Mouse (Mus musculus) C2C12 (cell line): ENCODE data around the gene Olfr105-ps. TPM values are rescaled to one million over a fixed set of nuclear protein-coding genes. Genes with fewer than 3 reads are reported as not detected.

Experiments used
- H3K27me3 ChIP-seq: one replicate; pipeline ENCODE4 v1.6.1; 2011; ENCODE audit not compliant: control insufficient read depth, insufficient read depth, insufficient read length
- H3K36me3 ChIP-seq: one replicate; pipeline ENCODE4 v1.6.1; 2011; ENCODE audit not compliant: control insufficient read depth, insufficient read depth
- H3K4me3 ChIP-seq: one replicate; pipeline ENCODE4 v1.5.1; 2011; ENCODE audit warnings: mild to moderate bottlenecking, control low read depth; ENCODE audit not compliant: poor library complexity, insufficient read depth, severe bottlenecking
- H3K79me2 ChIP-seq: one replicate; pipeline ENCODE4 v1.6.1; 2011; ENCODE audit not compliant: control insufficient read depth, insufficient read depth
- H3K79me3 ChIP-seq: one replicate; pipeline ENCODE4 v1.6.1; 2011; ENCODE audit warnings: low read depth, control low read depth
- H3ac ChIP-seq: one replicate; pipeline ENCODE3; 2011; ENCODE audit warnings: low read depth; ENCODE audit not compliant: control insufficient read depth, insufficient read length
- CEBPB ChIP-seq: IDR thresholded peaks from one replicate; pipeline ENCODE4 v1.6.1; 2011; ENCODE audit warnings: low read depth, mild to moderate bottlenecking, control low read depth, moderate library complexity
- CTCF ChIP-seq: IDR thresholded peaks from one replicate; pipeline ENCODE4 v1.5.1; 2011; ENCODE audit not compliant: control insufficient read depth, insufficient read depth, insufficient read length
- FOSL1 ChIP-seq: IDR thresholded peaks from one replicate; pipeline ENCODE4 v1.8.0; 2011; ENCODE audit warnings: mild to moderate bottlenecking, low read length; ENCODE audit not compliant: poor library complexity, insufficient read depth, severe bottlenecking
- MAX ChIP-seq: IDR thresholded peaks from one replicate; pipeline ENCODE4 v1.6.1; 2011; ENCODE audit warnings: mild to moderate bottlenecking, control low read depth
- MYOD1 ChIP-seq: IDR thresholded peaks from one replicate; pipeline ENCODE4 v1.6.1; 2011; ENCODE audit warnings: low read depth; ENCODE audit not compliant: control insufficient read depth, insufficient read length
- MYOG ChIP-seq: IDR thresholded peaks from one replicate; pipeline ENCODE4 v1.6.1; 2011; ENCODE audit not compliant: control insufficient read depth, insufficient read length; ENCODE audit errors: extremely low read depth
- USF1 ChIP-seq: IDR thresholded peaks from one replicate; pipeline ENCODE4 v1.6.1; 2011; ENCODE audit warnings: low read depth, mild to moderate bottlenecking, control low read depth, moderate library complexity
- long read RNA-seq, 2 experiments: library from polyadenylated mRNA; unstranded; transcript quantifications; one replicate each; pipeline ENCODE4 v2.0.0; 2019 to 2020
- polyA plus RNA-seq: library from polyadenylated mRNA; unstranded; fragments of >200 nt; fragmentation: generic; extraction: Trizol; gene quantifications from one replicate; pipeline ENCODE4 v1.2.1, GENCODE M21; 2012; ENCODE audit warnings: missing spikeins

Olfr105-ps gene
- polyA plus RNA-seq = not detected
- long read RNA-seq, experiment 1 = 0 reads
- long read RNA-seq, experiment 2 = 0 reads

- no peak within 1 kb of the TSS for H3ac ChIP-seq
- TF ChIP-seq MAX (no peak), CTCF (no peak), FOSL1 (no peak), CEBPB (no peak), USF1 (no peak), MYOD1 (no peak), MYOG (no peak)
- no peak within 1 kb of the TSS for H3K4me3 ChIP-seq
- no peaks in the 10 kb centered on the region for H3K79me2 ChIP-seq
- H3K36me3 ChIP-seq = no peaks in the 10 kb centered on the region
- no peaks in the 10 kb centered on the region for H3K27me3 ChIP-seq
- H3K79me3 ChIP-seq = no peaks in the 10 kb centered on the region
Measured at GRCm38 (mm10) chr17:37378733-37379132, at the start of gene Olfr105-ps. TSS of gene Olfr105-ps (plus strand) at chr17:37379033.

- H3K27me3 ChIP-seq = no peaks in the 10 kb centered on the region
- H3ac ChIP-seq = no peak within 1 kb of the TSS
- H3K79me2 ChIP-seq = no peaks in the 10 kb centered on the region
- no peaks in the 10 kb centered on the region for H3K36me3 ChIP-seq
- TF ChIP-seq CEBPB (no peak), MYOG (no peak)
- H3K4me3 ChIP-seq = no peak within 1 kb of the TSS
- H3K79me3 ChIP-seq = no peaks in the 10 kb centered on the region
Measured at GRCm38 (mm10) chr17:37339598-37339997, 39.2 kb upstream of the Olfr105-ps start, which contains the start of gene Olfr103. TSS of gene Olfr103 (minus strand) at chr17:37339698.

GRCm38 (mm10) chr17:37359282-37359681, 19.6 kb upstream of the Olfr105-ps start, which contains the start of gene Olfr104-ps:
TSS of gene Olfr104-ps (plus strand) at chr17:37359582.
- TF ChIP-seq MYOG = no peak
- TF ChIP-seq MYOD1 = no peak
- TF ChIP-seq MAX = no peak
- TF ChIP-seq CEBPB = no peak
- no peak for TF ChIP-seq CTCF
- no peak for TF ChIP-seq USF1
- TF ChIP-seq FOSL1 = no peak
- H3K79me2 ChIP-seq = no peaks in the 10 kb centered on the region

GRCm38 (mm10) chr17:37390093-37390492, 11.3 kb downstream of the Olfr105-ps start, which contains the start of gene Olfr106-ps:
TSS of gene Olfr106-ps (plus strand) at chr17:37390393.
- Histone ChIP-seq H3K4me3 (no peak within 1 kb of the TSS), H3K27me3 (no peaks in the 10 kb centered on the region), H3ac (no peak within 1 kb of the TSS), H3K79me3 (no peaks in the 10 kb centered on the region), H3K36me3 (no peaks in the 10 kb centered on the region), H3K79me2 (no peaks in the 10 kb centered on the region)
- no peak for TF ChIP-seq MYOD1
- no peak for TF ChIP-seq USF1
- no peak for TF ChIP-seq CEBPB
- TF ChIP-seq CTCF = no peak
- TF ChIP-seq FOSL1 = no peak
- no peak for TF ChIP-seq MAX
- no peak for TF ChIP-seq MYOG

More at GRCm38 (mm10) chr17:37359282-37359681, 19.6 kb upstream of the Olfr105-ps start, which contains the start of gene Olfr104-ps:
- H3K36me3 ChIP-seq = no peaks in the 10 kb centered on the region
- H3K79me3 ChIP-seq = no peaks in the 10 kb centered on the region
- no peak within 1 kb of the TSS for H3K4me3 ChIP-seq
- no peak within 1 kb of the TSS for H3ac ChIP-seq
- H3K27me3 ChIP-seq = no peaks in the 10 kb centered on the region

- no peaks in the 10 kb centered on the region for H3K79me3 ChIP-seq
Measured at GRCm38 (mm10) chr17:37398926-37399325, 20.1 kb downstream of the Olfr105-ps start, which contains the start of gene Olfr107. TSS of gene Olfr107 (plus strand) at chr17:37399226.

GRCm38 (mm10) chr17:37413380-37413779, 34.5 kb downstream of the Olfr105-ps start:
- Histone ChIP-seq H3K79me2 (no peaks in the 10 kb centered on the region), H3K27me3 (no peaks in the 10 kb centered on the region), H3K36me3 (no peaks in the 10 kb centered on the region), H3K79me3 (no peaks in the 10 kb centered on the region), H3ac (no peak overlapping the region), H3K4me3 (no peak overlapping the region)
- TF ChIP-seq CEBPB = no peak
- no peak for TF ChIP-seq FOSL1
- TF ChIP-seq MAX = no peak
- no peak for TF ChIP-seq MYOG
- no peak for TF ChIP-seq CTCF
- TF ChIP-seq MYOD1 = no peak
- TF ChIP-seq USF1 = no peak

More at GRCm38 (mm10) chr17:37398926-37399325, 20.1 kb downstream of the Olfr105-ps start, which contains the start of gene Olfr107:
- no peaks in the 10 kb centered on the region for H3K27me3 ChIP-seq
- no peak for TF ChIP-seq USF1
- no peak for TF ChIP-seq MYOG
- TF ChIP-seq MAX = no peak
- no peak for TF ChIP-seq CTCF
- no peak for TF ChIP-seq FOSL1
- TF ChIP-seq MYOD1 = no peak
- TF ChIP-seq CEBPB = no peak
- H3K36me3 ChIP-seq = no peaks in the 10 kb centered on the region
- no peak within 1 kb of the TSS for H3K4me3 ChIP-seq
- H3K79me2 ChIP-seq = no peaks in the 10 kb centered on the region
- H3ac ChIP-seq = no peak within 1 kb of the TSS

Other genes with a start within 250 kb of the Olfr105-ps start
- gene Olfr93, start 217.5 kb upstream of the Olfr105-ps start, polyA plus RNA-seq = not detected
- gene Ubd, start 185.1 kb upstream of the Olfr105-ps start, polyA plus RNA-seq = not detected
- gene Olfr94, start 178.0 kb upstream of the Olfr105-ps start, polyA plus RNA-seq = not detected
- gene Olfr95, start 165.9 kb upstream of the Olfr105-ps start, polyA plus RNA-seq = not detected
- gene Olfr96, start 158.9 kb upstream of the Olfr105-ps start, polyA plus RNA-seq = not detected
- not detected for gene Olfr97, start 141.7 kb upstream of the Olfr105-ps start, polyA plus RNA-seq
- not detected for gene Olfr98, start 115.3 kb upstream of the Olfr105-ps start, polyA plus RNA-seq
- 2.0 TPM for gene H2-M3, start 108.8 kb upstream of the Olfr105-ps start, polyA plus RNA-seq
- not detected for gene Olfr99, start 95.6 kb upstream of the Olfr105-ps start, polyA plus RNA-seq
- not detected for gene Olfr101, start 74.7 kb upstream of the Olfr105-ps start, polyA plus RNA-seq
- not detected for gene Olfr102, start 62.0 kb upstream of the Olfr105-ps start, polyA plus RNA-seq
- gene Olfr103, start 39.3 kb upstream of the Olfr105-ps start, polyA plus RNA-seq = not detected
- gene Olfr104-ps, start 19.5 kb upstream of the Olfr105-ps start, polyA plus RNA-seq = not detected
- not detected for gene Olfr106-ps, start 11.4 kb downstream of the Olfr105-ps start, polyA plus RNA-seq
- not detected for gene Olfr107, start 20.2 kb downstream of the Olfr105-ps start, polyA plus RNA-seq
- not detected for gene Olfr108, start 66.4 kb downstream of the Olfr105-ps start, polyA plus RNA-seq
- not detected for gene Olfr109, start 79.9 kb downstream of the Olfr105-ps start, polyA plus RNA-seq
- not detected for gene H2-M2, start 104.5 kb downstream of the Olfr105-ps start, polyA plus RNA-seq
- not detected for gene Olfr110, start 113.4 kb downstream of the Olfr105-ps start, polyA plus RNA-seq
- not detected for gene Olfr111, start 129.0 kb downstream of the Olfr105-ps start, polyA plus RNA-seq
- not detected for gene Olfr112, start 190.4 kb downstream of the Olfr105-ps start, polyA plus RNA-seq
- gene Olfr113, start 198.6 kb downstream of the Olfr105-ps start, polyA plus RNA-seq = not detected
- not detected for gene Olfr114, start 213.7 kb downstream of the Olfr105-ps start, polyA plus RNA-seq
- gene Olfr115, start 248.1 kb downstream of the Olfr105-ps start, polyA plus RNA-seq = not detected
- not detected for gene Olfr116, start 248.2 kb downstream of the Olfr105-ps start, polyA plus RNA-seq